8 mouse cellular contexts compared by ENCODE assay signal in genomic region chr13:100659864-100660456, GRCm38 (mm10). TPM values are rescaled to one million over a fixed set of nuclear protein-coding genes. Genes with fewer than 3 reads are reported as not detected.
DNase-seq lines count a peak whose midpoint lies in the region; ATAC-seq lines count a peak whose summit lies in the region.
"Had no signal": no experiment of that assay in that cellular context is flagged by ENCODE, and none has a peak within 500 bp of the region (broad histone marks: within the 10 kb centered on the region; RNA-seq: fewer than 3 reads in every experiment).

No protein-coding gene starts in this region.

- ATAC-seq in lung, embryonic 15.5 days (ENCODE audit: borderline replicate concordance, extremely low read depth, low FRiP score, low TSS enrichment): peak; percentile 55; the same call in 1 of the 2 replicates

- no peak overlapping the region for H3K9ac ChIP-seq in lung, embryonic 15.5 days
- H3K9ac ChIP-seq: heart, embryonic 15.5 days had no signal

- DNase-seq in CD8-positive naive resting alpha-beta T cell, adult 2 months (ENCODE audit: low read depth in 2 of 2, low spot score in 2 of 2): peak; percentile 36 to 58
- peak; percentile 81 for DNase-seq in R1 (ENCODE audit: low read depth, low spot score)
- peak; percentile 74 to 79 for DNase-seq in cerebellum, postnatal 14 days
- peak; percentile 40 for DNase-seq in heart, adult 8-10 months (ENCODE audit: low spot score)
- peak; percentile 76 for DNase-seq in kidney, postnatal 10 days
- peak; percentile 53 for DNase-seq in retina, adult 2 months (ENCODE audit: low read depth, low spot score)

- H3K9me3 ChIP-seq in lung, embryonic 15.5 days: no peaks in the 10 kb centered on the region
- H3K9me3 ChIP-seq: heart, embryonic 15.5 days had no signal

- no peaks in the 10 kb centered on the region for H3K27me3 ChIP-seq in lung, embryonic 15.5 days
- H3K27me3 ChIP-seq: heart, embryonic 15.5 days had no signal

- peaks cover 9% of the 10 kb centered on the region for H3K36me3 ChIP-seq in lung, embryonic 15.5 days
- H3K36me3 ChIP-seq: heart, embryonic 15.5 days had no signal

- no peaks in the 10 kb centered on the region for H3K4me1 ChIP-seq in lung, embryonic 15.5 days
- H3K4me1 ChIP-seq: heart, embryonic 15.5 days had no signal

- no peak overlapping the region for H3K4me2 ChIP-seq in lung, embryonic 15.5 days
- H3K4me2 ChIP-seq: heart, embryonic 15.5 days had no signal

- H3K27ac ChIP-seq in lung, embryonic 15.5 days: no peak overlapping the region
- H3K27ac ChIP-seq: heart, embryonic 15.5 days had no signal

- 45% methylated on average over 4 of the region's 4 CpGs for WGBS in lung, embryonic 15.5 days

- H3K4me3 ChIP-seq in lung, embryonic 15.5 days: no peak overlapping the region
- H3K4me3 ChIP-seq: heart, embryonic 15.5 days had no signal

RNA-seq across cellular contexts. Expression of gene Taf9, which starts 8.6 kb away (rescaled TPM):
- 10 to 100 TPM in 3 of 4 experiments, 1 to 10 TPM in 1; 9.1 to 14.5 (median 12.1) TPM for total RNA-seq in heart, adult 8-10 months (2022)
- 14.3 and 17.8 TPM in 2 replicates for polyA plus RNA-seq in lung, embryonic 15.5 days (2015; fragmentation: Nextera tagmentation; extraction: Ambion mirVana)

RNA-seq across cellular contexts. Expression of gene Rad17, which starts 9.1 kb away (rescaled TPM):
- total RNA-seq in heart, adult 8-10 months (2022): 10 to 100 TPM; 13.4 to 16.6 (median 15.6) TPM
- polyA plus RNA-seq in lung, embryonic 15.5 days (2015; fragmentation: Nextera tagmentation; extraction: Ambion mirVana): 20.9 and 21.3 TPM in 2 replicates

RNA-seq across cellular contexts. Expression of gene Ak6, which starts 9.2 kb away (rescaled TPM):
- 10 to 100 TPM; 57.2 to 64.6 (median 60.3) TPM for total RNA-seq in heart, adult 8-10 months (2022)
- 274 and 282 TPM in 2 replicates for polyA plus RNA-seq in lung, embryonic 15.5 days (2015; fragmentation: Nextera tagmentation; extraction: Ambion mirVana)

RNA-seq across cellular contexts. Expression of gene Ccdc125, which starts 9.6 kb away (rescaled TPM):
- total RNA-seq in heart, adult 8-10 months (2022): under 1 TPM; 0.33 to 0.60 (median 0.44) TPM
- polyA plus RNA-seq in lung, embryonic 15.5 days (2015; fragmentation: Nextera tagmentation; extraction: Ambion mirVana): 9.9 and 10.7 TPM in 2 replicates

RNA-seq across cellular contexts. Expression of gene Marveld2, which starts 43.2 kb away (rescaled TPM):
- total RNA-seq in heart, adult 8-10 months (2022): under 1 TPM; 0.37 to 0.90 (median 0.63) TPM
- polyA plus RNA-seq in lung, embryonic 15.5 days (2015; fragmentation: Nextera tagmentation; extraction: Ambion mirVana): 11.1 and 11.7 TPM in 2 replicates
